Mouse (Mus musculus) small intestine, adult 2 months (tissue): ENCODE results near the gene Gm17662.

Experiments
- CTCF ChIP-seq: fragments of 200-500 bp; IDR thresholded peaks from 2 replicates; pipeline ENCODE4 v1.5.1; 2012; ENCODE audit warnings: low read depth, mild to moderate bottlenecking, control low read depth, inconsistent platforms, low read length, moderate library complexity, mixed read lengths; ENCODE audit not compliant: insufficient replicate concordance, insufficient read length; ENCODE audit errors: extremely low read depth
- POLR2A ChIP-seq: fragments of 200-500 bp; IDR thresholded peaks from 2 replicates; pipeline ENCODE4 v1.6.1; 2012; ENCODE audit warnings: low read depth, mild to moderate bottlenecking, control low read depth, inconsistent platforms, low read length, moderate library complexity

DNA sequence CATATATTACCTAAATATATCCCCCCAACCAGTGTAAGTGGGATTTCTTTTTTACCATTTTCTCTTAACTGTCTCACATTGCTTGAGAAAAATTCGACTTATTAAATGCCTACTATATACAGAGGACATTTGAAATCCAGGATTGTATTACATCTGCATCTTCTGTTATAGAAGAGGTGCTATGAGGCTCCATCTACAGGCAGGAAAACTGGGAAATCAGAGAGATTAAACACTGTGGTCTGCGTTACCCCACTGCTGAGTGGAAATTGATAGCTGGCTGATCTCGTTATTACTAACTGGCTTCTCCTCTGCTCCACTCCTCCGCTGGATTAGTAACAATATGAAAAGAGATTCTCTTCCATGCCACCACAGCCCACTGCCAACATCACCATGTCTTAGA, 18.7 kb downstream of the Gm17662 start:
- no peak for TF ChIP-seq CTCF
- no peak for TF ChIP-seq POLR2A
